Mouse (Mus musculus) MEL (cell line): ENCODE results near the gene Fam110c.

ENCODE experiments used
- CTCF ChIP-seq, 3 experiments: IDR thresholded peaks in 2 of 3; conservative IDR thresholded peaks in 1 of 3; 2 replicates each; pipeline ENCODE4 v1.5.1; 2011 to 2012; ENCODE audit warnings: low read length in 3 of 3, low read depth in 2 of 3, mild to moderate bottlenecking in 2 of 3, improper control_type of control experiment in 1 of 3, inconsistent platforms in 1 of 3, mixed read lengths in 1 of 3, moderate library complexity in 1 of 3; ENCODE audit not compliant: control insufficient read depth in 1 of 3, insufficient read depth in 1 of 3, poor library complexity in 1 of 3, severe bottlenecking in 1 of 3
- EP300 ChIP-seq, 2 experiments: IDR thresholded peaks; 2 replicates each; pipeline ENCODE4 v1.6.1; 2011; ENCODE audit warnings: improper control_type of control experiment in 2 of 2, low read length in 2 of 2, low read depth in 1 of 2, mild to moderate bottlenecking in 1 of 2
- JUND ChIP-seq: IDR thresholded peaks from 2 replicates; pipeline ENCODE4 v1.6.1; 2011; ENCODE audit warnings: low read depth, mild to moderate bottlenecking, improper control_type of control experiment, low read length
- MAX ChIP-seq: IDR thresholded peaks from 2 replicates; pipeline ENCODE4 v1.6.1; 2011; ENCODE audit warnings: low read length, improper control_type of control experiment
- MEF2A ChIP-seq: IDR thresholded peaks from 2 replicates; pipeline ENCODE4 v1.6.1; 2014; ENCODE audit warnings: low read depth, mild to moderate bottlenecking, inconsistent platforms, low read length, improper control_type of control experiment; ENCODE audit not compliant: poor library complexity, insufficient replicate concordance, severe bottlenecking; ENCODE audit errors: extremely low read depth
- POLR2A ChIP-seq, 2 experiments: IDR thresholded peaks; 2 replicates each; pipeline ENCODE4 v1.6.1; 2011 to 2012; ENCODE audit warnings: low read length in 2 of 2, mild to moderate bottlenecking in 2 of 2, control low read depth in 1 of 2, improper control_type of control experiment in 1 of 2, low read depth in 1 of 2, moderate library complexity in 1 of 2; ENCODE audit not compliant: control insufficient read depth in 1 of 2, insufficient read depth in 1 of 2, poor library complexity in 1 of 2
- POLR2AphosphoS5 ChIP-seq: IDR thresholded peaks from 2 replicates; pipeline ENCODE4 v1.6.1; 2012; ENCODE audit warnings: low read depth, borderline replicate concordance, mild to moderate bottlenecking, inconsistent platforms, low read length, moderate library complexity, mixed read lengths
- RCOR1 ChIP-seq: IDR thresholded peaks from 2 replicates; pipeline ENCODE4 v1.6.1; 2012; ENCODE audit warnings: low read depth, mild to moderate bottlenecking, inconsistent platforms, low read length, improper control_type of control experiment
- UBTF ChIP-seq: IDR thresholded peaks from 2 replicates; pipeline ENCODE4 v1.6.1; 2012; ENCODE audit warnings: low read depth, mild to moderate bottlenecking, inconsistent platforms, low read length, improper control_type of control experiment, moderate library complexity, borderline replicate concordance; ENCODE audit not compliant: insufficient read depth
- ZNF384 ChIP-seq: IDR thresholded peaks from 2 replicates; pipeline ENCODE4 v1.6.1; 2012; ENCODE audit warnings: low read depth, mild to moderate bottlenecking, inconsistent platforms, low read length, improper control_type of control experiment

DNA sequence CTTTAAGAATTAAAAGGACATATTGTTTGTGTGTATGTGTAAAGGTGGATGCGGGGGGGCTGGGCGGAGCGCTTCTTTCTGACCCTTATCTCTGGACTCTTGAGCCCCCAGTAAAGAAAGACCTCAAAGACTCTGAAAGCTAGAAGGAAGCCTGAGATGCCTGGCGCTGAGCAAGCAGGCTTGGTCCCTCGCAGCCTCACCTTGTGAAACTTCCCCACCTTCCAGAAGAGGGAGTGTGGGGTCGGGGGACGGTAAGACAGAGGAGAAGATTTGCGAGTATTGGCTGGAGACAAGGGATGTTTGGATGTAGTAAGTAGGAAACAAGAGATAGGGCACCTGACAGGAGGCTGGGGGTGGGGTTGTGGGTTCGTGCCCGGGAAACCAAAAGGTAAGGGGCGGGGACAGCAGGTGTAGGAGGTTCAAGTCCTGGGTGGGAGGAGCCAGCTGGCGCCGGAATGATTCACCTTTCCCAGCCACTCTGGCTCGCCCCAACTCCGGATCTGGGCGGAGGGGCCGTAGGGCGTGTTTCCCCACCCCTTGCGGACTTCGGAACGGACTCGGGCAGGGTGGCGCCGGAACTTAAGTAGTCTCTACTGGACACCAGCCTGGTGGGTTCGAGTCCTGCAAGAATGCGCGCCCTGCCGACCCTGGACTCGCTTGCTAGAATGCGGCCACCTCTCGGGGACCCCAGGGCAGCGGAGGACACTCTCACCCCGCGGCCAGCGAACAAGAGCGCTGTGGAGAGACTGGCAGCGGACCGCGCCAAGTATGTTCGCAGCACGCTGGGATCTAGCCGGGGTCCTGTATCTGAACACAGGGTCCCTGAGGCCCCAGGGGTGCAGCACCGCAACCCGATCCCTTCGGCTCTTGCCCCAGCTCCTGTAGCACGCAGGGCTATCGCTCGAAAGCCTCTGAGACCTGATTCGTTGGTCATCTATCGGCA, at the start of gene Fam110c:
- TF ChIP-seq POLR2A (IDR thresholded peaks at IDR 0.05; ENCODE audit: control insufficient read depth in 1 of 2, insufficient read depth in 1 of 2, low read depth in 1 of 2, low read length in 2 of 2, poor library complexity in 1 of 2) (no peak), ZNF384 (no peak), CTCF (IDR thresholded peaks at IDR 0.05 in 2 of 3, conservative IDR thresholded peaks at IDR 0.05 in 1 of 3; ENCODE audit: control insufficient read depth in 1 of 3, insufficient read depth in 1 of 3, low read depth in 2 of 3, low read length in 3 of 3, poor library complexity in 1 of 3, severe bottlenecking in 1 of 3) (no peak), UBTF (no peak), JUND (no peak), MAX (no peak), POLR2AphosphoS5 (no peak), MEF2A (no peak), EP300 (IDR thresholded peaks at IDR 0.05; ENCODE audit: low read depth in 1 of 2, low read length in 2 of 2) (no peak), RCOR1 (no peak)
